Mouse (Mus musculus) erythroblast, embryonic 14.5 days (primary cell): Measurements from ENCODE around the gene Tmem88. TPM values are rescaled to one million over a fixed set of nuclear protein-coding genes. Genes with fewer than 3 reads are reported as not detected.

Source experiments
- H3K27me3 ChIP-seq: 2 replicates; pipeline ENCODE4 v1.6.1; 2012; ENCODE audit warnings: inconsistent platforms; ENCODE audit not compliant: control insufficient read depth
- H3K36me3 ChIP-seq: 2 replicates; pipeline ENCODE4 v1.6.1; 2012; ENCODE audit warnings: mild to moderate bottlenecking, inconsistent platforms; ENCODE audit not compliant: control insufficient read depth
- H3K4me1 ChIP-seq: 2 replicates; pipeline ENCODE4 v1.6.1; 2012; ENCODE audit warnings: inconsistent platforms; ENCODE audit not compliant: control insufficient read depth
- H3K4me3 ChIP-seq: replicated peaks from 2 replicates; pipeline ENCODE3; 2012; ENCODE audit warnings: moderate library complexity, mild to moderate bottlenecking, inconsistent platforms
- H3K9me3 ChIP-seq: 2 replicates; pipeline ENCODE4 v1.6.1; 2012; ENCODE audit warnings: low read length, inconsistent platforms, mixed read lengths; ENCODE audit not compliant: control insufficient read depth
- GATA1 ChIP-seq: IDR thresholded peaks from 2 replicates; pipeline ENCODE4 v1.6.1; 2012; ENCODE audit warnings: low read length, inconsistent platforms, mixed read lengths
- TAL1 ChIP-seq: IDR thresholded peaks from 3 replicates; pipeline ENCODE4 v1.6.1; 2012; ENCODE audit warnings: low read length, inconsistent platforms, mixed read lengths
- polyA plus RNA-seq: library from polyadenylated mRNA; stranded (reverse); fragments of >175 nt; gene quantifications from 2 replicates; pipeline ENCODE4 v1.2.3, GENCODE M21; 2012

The Tmem88 gene
- polyA plus RNA-seq: 0.08 TPM in 1 of 2 replicates, not detected in the other

DNA sequence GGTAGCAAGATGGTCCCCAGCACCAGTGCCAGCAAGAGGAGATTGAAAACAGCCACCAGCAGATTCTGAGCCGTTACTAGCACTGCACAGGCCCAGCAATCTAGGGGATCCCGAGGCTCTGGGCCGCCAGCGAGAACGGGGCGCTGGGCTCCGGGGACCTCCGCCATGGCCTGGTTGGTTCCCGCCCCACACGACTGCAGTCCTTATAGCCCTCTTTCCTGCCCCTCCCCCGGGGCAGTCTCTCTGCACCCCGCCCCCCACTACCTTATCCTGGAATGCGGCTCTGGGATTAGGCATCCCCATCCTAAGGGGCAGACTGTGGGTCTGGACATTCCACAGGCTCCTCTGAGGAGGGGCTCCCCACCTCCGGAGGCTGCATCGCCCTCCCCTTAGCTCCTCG is at the start of gene Tmem88:
Tmem88 (minus strand) TSS at position 176 of the 400 bp plus-strand sequence.
- H3K36me3 ChIP-seq: peaks cover 30% of the 10 kb centered on the region
- peaks cover 10% of the 10 kb centered on the region for H3K9me3 ChIP-seq
- no peak for TF ChIP-seq GATA1
- no peak for TF ChIP-seq TAL1
- peak within 1 kb of the TSS; percentile 84 for H3K4me3 ChIP-seq
- peaks cover 25% of the 10 kb centered on the region for H3K27me3 ChIP-seq
- H3K4me1 ChIP-seq: peaks cover 50% of the 10 kb centered on the region

DNA sequence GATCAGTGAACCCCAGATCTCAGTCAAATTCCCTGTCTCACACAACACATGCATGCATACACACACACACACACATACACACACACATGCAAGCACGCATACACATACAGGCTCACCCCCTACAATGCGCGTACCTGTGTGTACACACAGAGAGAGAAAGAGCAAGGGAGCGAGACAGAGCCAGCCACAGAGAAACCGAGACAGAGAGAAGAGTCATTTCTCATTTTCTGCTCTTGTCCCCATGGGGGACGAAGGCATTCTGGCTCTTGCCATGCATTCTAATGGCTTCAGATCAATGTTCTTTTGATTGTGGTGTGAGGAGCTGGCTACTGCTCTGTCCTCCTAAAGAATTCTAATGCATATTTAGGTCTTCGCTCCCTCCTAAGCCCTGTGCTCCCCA is 49.3 kb upstream of the Tmem88 start:
- no peaks in the 10 kb centered on the region for H3K36me3 ChIP-seq
- H3K27me3 ChIP-seq: no peaks in the 10 kb centered on the region
- H3K4me3 ChIP-seq: no peak overlapping the region
- TF ChIP-seq TAL1: no peak
- no peak for TF ChIP-seq GATA1
- no peaks in the 10 kb centered on the region for H3K9me3 ChIP-seq
- peaks cover 4% of the 10 kb centered on the region for H3K4me1 ChIP-seq

DNA sequence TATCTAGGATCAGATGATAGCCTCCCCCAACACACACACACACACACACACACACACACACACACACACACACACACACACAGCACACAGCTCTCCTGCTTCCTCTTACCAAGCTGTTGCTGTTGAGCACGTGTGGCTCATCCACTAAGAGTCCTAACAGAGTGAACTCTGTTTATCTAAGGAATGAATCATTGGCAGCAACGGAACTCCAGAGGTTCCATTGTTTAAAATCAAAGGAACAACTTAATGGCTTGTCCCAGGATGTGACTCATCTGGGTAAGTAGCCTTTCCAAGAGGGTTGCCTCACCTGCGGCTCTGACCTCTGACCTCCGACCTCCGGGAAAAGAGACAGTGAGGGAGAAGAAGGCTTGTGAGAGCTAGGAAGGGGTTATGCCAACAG is 45.3 kb upstream of the Tmem88 start:
- no peaks in the 10 kb centered on the region for H3K36me3 ChIP-seq
- TF ChIP-seq GATA1 (no peak), TAL1 (no peak)
- no peaks in the 10 kb centered on the region for H3K4me1 ChIP-seq
- no peaks in the 10 kb centered on the region for H3K27me3 ChIP-seq
- H3K4me3 ChIP-seq: no peak overlapping the region
- H3K9me3 ChIP-seq: no peaks in the 10 kb centered on the region

DNA sequence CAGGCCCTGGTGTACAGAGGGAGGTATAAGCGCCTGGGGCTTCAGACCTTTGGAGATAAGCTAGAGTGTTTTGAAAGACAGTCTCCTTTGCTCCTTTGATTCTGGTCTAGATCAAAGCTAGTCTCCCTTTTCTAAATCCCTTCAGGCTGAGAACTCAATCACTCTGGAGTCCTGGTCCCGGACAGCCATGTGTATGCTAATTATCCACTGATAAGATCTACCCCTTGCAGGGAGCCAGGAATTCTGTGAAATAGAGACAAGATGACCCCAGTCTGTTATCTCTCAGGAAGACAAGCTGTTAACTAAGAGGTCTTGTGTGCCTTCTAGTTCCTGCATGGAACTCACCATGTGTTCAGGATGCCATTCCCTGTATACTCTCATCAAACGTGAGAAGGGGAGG is 39.3 kb upstream of the Tmem88 start:
- H3K36me3 ChIP-seq: no peaks in the 10 kb centered on the region
- TF ChIP-seq GATA1: no peak
- no peak for TF ChIP-seq TAL1
- peaks cover 3% of the 10 kb centered on the region; the same call in 1 of the 2 replicates for H3K27me3 ChIP-seq
- H3K4me1 ChIP-seq: peaks cover 1% of the 10 kb centered on the region
- H3K4me3 ChIP-seq: no peak overlapping the region
- no peaks in the 10 kb centered on the region for H3K9me3 ChIP-seq

DNA sequence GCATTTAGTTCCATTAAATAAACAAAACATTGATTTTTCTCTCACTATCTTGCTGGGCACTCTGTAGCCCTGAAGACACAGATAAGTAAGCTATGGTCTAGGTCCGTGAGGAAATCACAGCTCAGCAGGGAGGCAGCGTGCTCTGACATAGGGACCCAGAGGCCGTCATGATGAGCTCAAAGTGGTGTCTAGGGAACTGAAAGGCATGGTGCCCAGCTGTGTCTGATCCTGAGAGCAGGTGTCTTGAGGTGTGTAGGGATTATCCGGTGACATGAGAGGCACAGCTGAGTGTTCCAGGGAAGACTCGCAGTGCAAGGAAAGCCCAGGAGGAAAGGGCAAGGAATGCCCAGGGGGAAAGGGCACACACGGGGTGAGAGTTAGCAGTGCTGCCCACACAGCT is 35.2 kb upstream of the Tmem88 start:
- H3K4me3 ChIP-seq: no peak overlapping the region
- peaks cover 9% of the 10 kb centered on the region for H3K4me1 ChIP-seq
- no peak for TF ChIP-seq GATA1
- no peak for TF ChIP-seq TAL1
- H3K36me3 ChIP-seq: no peaks in the 10 kb centered on the region
- H3K9me3 ChIP-seq: no peaks in the 10 kb centered on the region
- peaks cover 6% of the 10 kb centered on the region; the same call in 1 of the 2 replicates for H3K27me3 ChIP-seq

DNA sequence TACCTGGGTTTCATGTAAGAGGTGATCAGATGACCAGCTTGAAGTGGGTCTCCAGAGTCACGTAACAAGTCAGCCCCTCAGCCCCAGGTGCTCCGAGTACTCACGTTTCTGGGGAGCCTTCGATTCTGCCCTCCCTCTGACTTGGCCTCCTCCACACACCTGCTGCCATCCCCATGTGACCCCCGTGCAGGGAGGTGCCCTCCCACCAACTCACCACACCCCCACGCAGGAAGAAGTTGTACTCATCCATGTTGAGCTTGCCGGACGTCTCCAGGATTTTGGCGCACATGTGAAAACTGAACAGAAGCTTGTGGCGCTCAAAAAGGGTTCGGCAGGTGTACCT is 34.6 kb upstream of the Tmem88 start:
- no peak for TF ChIP-seq GATA1
- no peaks in the 10 kb centered on the region for H3K36me3 ChIP-seq
- H3K4me3 ChIP-seq: no peak overlapping the region
- H3K4me1 ChIP-seq: peaks cover 9% of the 10 kb centered on the region
- H3K9me3 ChIP-seq: no peaks in the 10 kb centered on the region
- H3K27me3 ChIP-seq: peaks cover 6% of the 10 kb centered on the region; the same call in 1 of the 2 replicates

DNA sequence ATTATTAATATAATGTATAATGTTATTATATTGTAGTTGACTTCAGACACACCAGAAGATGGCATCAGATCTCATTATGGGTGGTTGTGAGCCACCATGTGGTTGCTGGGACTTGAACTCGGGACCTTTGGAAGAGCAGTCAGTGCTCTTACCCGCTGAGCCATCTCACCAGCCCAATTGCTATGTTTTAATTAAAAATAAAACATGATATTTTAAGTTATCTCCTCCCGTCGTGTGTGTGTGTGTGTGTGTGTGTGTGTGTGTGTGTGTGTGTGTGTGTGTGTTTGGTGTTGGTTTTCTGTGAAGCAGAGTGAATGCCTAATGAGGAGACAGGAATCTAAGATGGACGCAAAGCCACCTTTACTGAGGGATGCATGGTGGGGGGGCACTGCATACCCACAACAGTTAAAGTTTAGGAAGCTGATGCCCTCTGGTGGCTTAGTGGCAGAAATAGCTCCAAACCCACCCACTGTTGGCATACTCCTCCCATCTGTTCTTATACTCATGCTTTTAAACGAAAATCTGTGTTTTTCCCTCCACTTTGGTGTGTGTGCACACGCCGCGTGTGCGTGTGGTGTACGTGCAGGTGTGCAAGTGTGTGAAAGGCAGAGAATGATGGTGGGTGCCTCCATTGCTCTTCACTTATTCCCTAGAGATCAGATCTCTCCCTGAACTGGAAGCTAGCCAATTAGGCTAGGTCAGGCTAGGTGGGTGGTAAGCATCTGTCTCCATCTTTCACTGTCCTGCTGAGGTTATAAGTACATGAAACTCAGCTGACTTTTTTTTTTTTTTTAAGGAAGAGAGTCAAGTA is 34.0 kb upstream of the Tmem88 start:
- TF ChIP-seq TAL1 (no peak), GATA1 (no peak)
- H3K4me3 ChIP-seq: no peak overlapping the region
- H3K9me3 ChIP-seq: no peaks in the 10 kb centered on the region
- peaks cover 9% of the 10 kb centered on the region for H3K4me1 ChIP-seq
- no peaks in the 10 kb centered on the region for H3K36me3 ChIP-seq
- peaks cover 6% of the 10 kb centered on the region; the same call in 1 of the 2 replicates for H3K27me3 ChIP-seq

DNA sequence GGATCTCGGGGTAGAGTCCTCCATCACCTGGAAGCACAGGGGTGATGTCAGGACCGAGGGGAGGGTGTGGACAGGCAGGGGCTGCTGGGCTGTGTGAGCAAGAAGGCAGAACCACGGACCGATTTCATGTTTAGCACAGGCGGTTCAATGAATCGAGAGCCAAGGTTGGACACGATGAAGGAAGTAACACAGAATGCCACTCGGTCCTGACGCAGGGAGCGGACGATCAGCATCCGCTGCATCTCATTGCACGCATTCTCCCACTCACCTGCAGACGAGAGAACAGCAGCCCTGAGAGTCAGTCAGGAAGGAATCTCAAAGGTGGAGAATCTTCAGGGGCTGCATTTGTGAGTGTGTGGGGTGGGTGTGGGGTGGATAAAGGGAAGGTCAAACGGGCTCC is 32.6 kb upstream of the Tmem88 start:
- Histone ChIP-seq H3K27me3 (peaks cover 6% of the 10 kb centered on the region; the same call in 1 of the 2 replicates), H3K36me3 (no peaks in the 10 kb centered on the region), H3K4me1 (peaks cover 20% of the 10 kb centered on the region), H3K4me3 (no peak overlapping the region), H3K9me3 (no peaks in the 10 kb centered on the region)
- TF ChIP-seq GATA1 (no peak), TAL1 (no peak)

DNA sequence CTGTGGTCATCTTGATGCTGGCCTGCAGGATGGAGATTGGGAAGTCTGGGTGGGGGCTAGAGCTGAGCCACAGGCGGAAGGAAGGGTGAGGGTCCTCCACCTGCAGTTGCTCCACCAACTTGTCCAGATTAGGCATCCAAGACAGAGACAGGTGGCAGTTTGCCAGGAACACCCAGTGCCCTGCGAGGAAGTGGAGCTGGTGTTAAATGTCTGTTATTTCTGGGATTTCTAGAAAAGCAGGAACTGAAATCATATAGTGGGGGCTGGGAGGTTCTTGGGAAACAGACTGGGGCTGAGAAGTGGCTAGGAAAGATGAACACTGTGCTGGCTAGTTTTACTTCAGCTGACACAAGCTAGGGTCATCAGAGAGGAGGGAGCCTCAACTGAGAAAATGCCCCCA is 31.3 kb upstream of the Tmem88 start:
- H3K4me3 ChIP-seq: no peak overlapping the region
- H3K4me1 ChIP-seq: peaks cover 23% of the 10 kb centered on the region
- peaks cover 3% of the 10 kb centered on the region for H3K27me3 ChIP-seq
- no peaks in the 10 kb centered on the region for H3K9me3 ChIP-seq
- no peak for TF ChIP-seq GATA1
- no peak for TF ChIP-seq TAL1
- no peaks in the 10 kb centered on the region for H3K36me3 ChIP-seq
